Mouse (Mus musculus) ES-Bruce4 (cell line): ENCODE data around the gene Morc1.

Source experiments
- CTCF ChIP-seq: IDR thresholded peaks from one replicate; pipeline ENCODE4 v1.8.1; 2011; ENCODE audit warnings: low read depth, low read length
- EP300 ChIP-seq: IDR thresholded peaks from 2 replicates; pipeline ENCODE4 v1.6.1; 2011; ENCODE audit warnings: low read depth, low read length; ENCODE audit not compliant: insufficient read depth
- POLR2A ChIP-seq: IDR thresholded peaks from one replicate; pipeline ENCODE4 v1.8.1; 2011; ENCODE audit warnings: low read length; ENCODE audit not compliant: insufficient read depth

GRCm38 (mm10) chr16:48537108-48537507, 106.1 kb downstream of the Morc1 start:
- TF ChIP-seq POLR2A: no peak
- no peak for TF ChIP-seq CTCF
- TF ChIP-seq EP300: no peak
